Mouse (Mus musculus) lung, postnatal 0 days (tissue): Measurements from ENCODE around the gene Ap2s1. TPM values are rescaled to one million over a fixed set of nuclear protein-coding genes. Genes with fewer than 3 reads are reported as not detected.
A peak's percentile ranks its signal among the peaks of the same experiment; 100 is the strongest.

Experiments
- ATAC-seq: fragments of 200-750 bp; cut with Nextera tagmentation; 2 replicates; pipeline ENCODE4 v1.8.0; 2017; ENCODE audit warnings: moderate library complexity
- DNase-seq: peaks from one replicate; pipeline ENCODE4 v3.0.0-alpha.2; 2016; ENCODE audit warnings: low spot score
- H3K27ac ChIP-seq: fragments of 300-500 bp; sonication (generic); 2 replicates; pipeline ENCODE4 v1.5.1; 2014; ENCODE audit warnings: antibody characterized with exemption, mild to moderate bottlenecking, low read length, mixed read lengths
- H3K27me3 ChIP-seq: fragments of 300-500 bp; sonication (generic); replicated peaks from 2 replicates; pipeline ENCODE4 v1.6.1; 2014; ENCODE audit warnings: low read length, mixed read lengths; ENCODE audit not compliant: insufficient read depth
- H3K36me3 ChIP-seq: fragments of 300-500 bp; sonication (generic); 2 replicates; pipeline ENCODE4 v1.6.1; 2014; ENCODE audit warnings: low read length, mixed read lengths; ENCODE audit not compliant: insufficient read depth
- H3K4me1 ChIP-seq: fragments of 300-500 bp; sonication (generic); 2 replicates; pipeline ENCODE4 v1.6.1; 2014; ENCODE audit warnings: antibody characterized with exemption, low read depth, low read length, mixed read lengths; ENCODE audit not compliant: insufficient read depth
- H3K4me2 ChIP-seq: fragments of 300-500 bp; sonication (generic); replicated peaks from 2 replicates; pipeline ENCODE4 v1.6.1; 2014; ENCODE audit warnings: low read depth, mild to moderate bottlenecking, low read length, moderate library complexity, mixed read lengths
- H3K4me3 ChIP-seq: fragments of 300-500 bp; sonication (generic); 2 replicates; pipeline ENCODE4 v1.5.1; 2014; ENCODE audit warnings: low read depth, low read length
- H3K9ac ChIP-seq: fragments of 300-500 bp; sonication (generic); replicated peaks from 2 replicates; pipeline ENCODE4 v1.6.1; 2014; ENCODE audit warnings: low read depth, mild to moderate bottlenecking
- H3K9me3 ChIP-seq: fragments of 300-500 bp; sonication (generic); 2 replicates; pipeline ENCODE4 v1.6.1; 2016; ENCODE audit warnings: low read length, mixed read lengths
- CTCF ChIP-seq: IDR thresholded peaks from 2 replicates; pipeline ENCODE4 v1.5.1; 2016; ENCODE audit warnings: antibody characterized with exemption, mild to moderate bottlenecking
- EP300 ChIP-seq: IDR thresholded peaks from 2 replicates; pipeline ENCODE4 v1.6.1; 2016; ENCODE audit warnings: antibody characterized with exemption, mild to moderate bottlenecking, control low read depth
- WGBS: fragments of 180-500 bp; shearing (Covaris S2); extraction: QIAGEN DNeasy Blood & Tissue Kit; methylation state at CpG from one replicate; pipeline ENCODE4 v1.1.7; 2014; 5-methylcytosine and 5-hydroxymethylcytosine counted together
- polyA plus RNA-seq: library from polyadenylated mRNA; unstranded; fragments of >200 nt; fragmentation: Nextera tagmentation; extraction: Ambion mirVana; gene quantifications from 2 replicates; pipeline ENCODE4 v1.2.1, GENCODE M21; 2015

Gene Ap2s1
- polyA plus RNA-seq, 1 experiment from 2014 or later: 261 TPM

GRCm38 (mm10) chr7:16783758-16784415 is 45.7 kb downstream of the Ap2s1 start:
- H3K4me3 ChIP-seq: peak overlapping the region; percentile 76
- peak; percentile 92 for DNase-seq
- 26% methylated on average over 17 of the region's 17 CpGs for WGBS
- H3K4me1 ChIP-seq: peaks cover 3% of the 10 kb centered on the region; the same call in 1 of the 2 replicates
- H3K27ac ChIP-seq: peak overlapping the region; percentile 85
- no peaks in the 10 kb centered on the region for H3K9me3 ChIP-seq
- H3K4me2 ChIP-seq: peak overlapping the region; percentile 97
- H3K27me3 ChIP-seq: no peaks in the 10 kb centered on the region
- peaks cover 3% of the 10 kb centered on the region for H3K36me3 ChIP-seq
- peak overlapping the region; percentile 29; the same call in 1 of the 2 replicates for H3K9ac ChIP-seq
- TF ChIP-seq EP300: peak; percentile 67
- TF ChIP-seq CTCF: no peak
- peak; percentile 58 for ATAC-seq

GRCm38 (mm10) chr7:16784498-16784976 is 46.3 kb downstream of the Ap2s1 start:
- WGBS: 64% methylated on average over 10 of the region's 10 CpGs
- ATAC-seq (peak; percentile 40), DNase-seq (peak; percentile 86)
- Histone ChIP-seq H3K4me2 (peak overlapping the region; percentile 97), H3K9ac (no peak overlapping the region; the same call in 1 of the 2 replicates), H3K27ac (peak overlapping the region; percentile 85), H3K4me1 (peaks cover 3% of the 10 kb centered on the region; the same call in 1 of the 2 replicates), H3K4me3 (peak overlapping the region; percentile 76), H3K9me3 (no peaks in the 10 kb centered on the region), H3K27me3 (no peaks in the 10 kb centered on the region), H3K36me3 (peaks cover 3% of the 10 kb centered on the region)
- TF ChIP-seq CTCF (no peak), EP300 (no peak)

- no peak for DNase-seq
Observed at GRCm38 (mm10) chr7:16785541-16786083, 47.4 kb downstream of the Ap2s1 start.

GRCm38 (mm10) chr7:16792316-16792715 is 54.1 kb downstream of the Ap2s1 start:
- H3K4me1 ChIP-seq: peaks cover 6% of the 10 kb centered on the region; the same call in 1 of the 2 replicates
- H3K9me3 ChIP-seq: no peaks in the 10 kb centered on the region
- ATAC-seq: peak; percentile 91
- DNase-seq: peak; percentile 93
- H3K36me3 ChIP-seq: peaks cover 12% of the 10 kb centered on the region; the same call in 1 of the 2 replicates
- 17% methylated on average over 5 of the region's 5 CpGs for WGBS
- no peak overlapping the region for H3K9ac ChIP-seq
- TF ChIP-seq EP300 (peak; percentile 97), CTCF (no peak)
- no peaks in the 10 kb centered on the region for H3K27me3 ChIP-seq
- peak overlapping the region; percentile 86 for H3K27ac ChIP-seq
- H3K4me2 ChIP-seq: 0 out of 2 replicates have a peak overlapping the region, but pooled peaks have one; percentile 17
- H3K4me3 ChIP-seq: no peak overlapping the region

More at GRCm38 (mm10) chr7:16785541-16786083, 47.4 kb downstream of the Ap2s1 start:
- H3K9ac ChIP-seq: no peak overlapping the region
- H3K27ac ChIP-seq: no peak overlapping the region
- H3K4me2 ChIP-seq: no peak overlapping the region
- no peak for ATAC-seq
- no peaks in the 10 kb centered on the region for H3K27me3 ChIP-seq
- TF ChIP-seq EP300: no peak
- TF ChIP-seq CTCF: no peak
- H3K4me3 ChIP-seq: no peak overlapping the region
- 87% methylated on average over 8 of the region's 8 CpGs for WGBS
- peaks cover 8% of the 10 kb centered on the region for H3K36me3 ChIP-seq
- H3K9me3 ChIP-seq: no peaks in the 10 kb centered on the region
- peaks cover 3% of the 10 kb centered on the region; the same call in 1 of the 2 replicates for H3K4me1 ChIP-seq

- no peak overlapping the region for H3K9ac ChIP-seq
- H3K4me3 ChIP-seq: peak overlapping the region; percentile 13; the same call in 1 of the 2 replicates
- H3K9me3 ChIP-seq: no peaks in the 10 kb centered on the region
- 62% methylated on average over 19 of the region's 19 CpGs for WGBS
- peaks cover 15% of the 10 kb centered on the region; the same call in 1 of the 2 replicates for H3K36me3 ChIP-seq
- TF ChIP-seq CTCF (no peak), EP300 (peak; percentile 72; the same call in 1 of the 2 replicates)
- peak; percentile 81 for ATAC-seq
- peak overlapping the region; percentile 84 for H3K27ac ChIP-seq
- H3K4me1 ChIP-seq: peaks cover 6% of the 10 kb centered on the region; the same call in 1 of the 2 replicates
- DNase-seq: peak; percentile 84
- H3K27me3 ChIP-seq: no peaks in the 10 kb centered on the region
- peak overlapping the region; percentile 33; the same call in 1 of the 2 replicates for H3K4me2 ChIP-seq
Observed at GRCm38 (mm10) chr7:16793010-16793725, 55.0 kb downstream of the Ap2s1 start.

GRCm38 (mm10) chr7:16794886-16795285 is 56.7 kb downstream of the Ap2s1 start:
- TF ChIP-seq CTCF (no peak), EP300 (no peak)
- peaks cover 13% of the 10 kb centered on the region; the same call in 1 of the 2 replicates for H3K36me3 ChIP-seq
- no peak overlapping the region for H3K9ac ChIP-seq
- ATAC-seq (no peak), DNase-seq (no peak)
- H3K4me3 ChIP-seq: no peak overlapping the region
- H3K27me3 ChIP-seq: no peaks in the 10 kb centered on the region
- WGBS: 72% methylated on average over 5 of the region's 5 CpGs
- H3K9me3 ChIP-seq: no peaks in the 10 kb centered on the region
- no peak overlapping the region for H3K27ac ChIP-seq
- no peak overlapping the region for H3K4me2 ChIP-seq
- peaks cover 6% of the 10 kb centered on the region; the same call in 1 of the 2 replicates for H3K4me1 ChIP-seq

Other genes starting within 250 kb of the Ap2s1 start
- gene Arhgap35, start 123.4 kb upstream of the Ap2s1 start, polyA plus RNA-seq: 8.2 and 10.9 TPM in 2 replicates
- not detected in 2 replicates for gene Ceacam15, start 62.7 kb upstream of the Ap2s1 start, polyA plus RNA-seq
- not detected in 2 replicates for gene Ceacam9, start 16.5 kb upstream of the Ap2s1 start, polyA plus RNA-seq
- gene Slc1a5, start 42.9 kb downstream of the Ap2s1 start, polyA plus RNA-seq: 176 and 178 TPM in 2 replicates
- gene Strn4, start 77.5 kb downstream of the Ap2s1 start, polyA plus RNA-seq: 57.7 and 60.7 TPM in 2 replicates
- gene Fkrp, start 78.3 kb downstream of the Ap2s1 start, polyA plus RNA-seq: 22.3 and 23.5 TPM in 2 replicates
- 26.1 and 29.0 TPM in 2 replicates for gene Prkd2, start 104.5 kb downstream of the Ap2s1 start, polyA plus RNA-seq
- gene Dact3, start 136.9 kb downstream of the Ap2s1 start, polyA plus RNA-seq: 4.2 and 4.3 TPM in 2 replicates
- 5.2 and 6.6 TPM in 2 replicates for gene Gng8, start 153.4 kb downstream of the Ap2s1 start, polyA plus RNA-seq
- gene Ptgir, start 168.1 kb downstream of the Ap2s1 start, polyA plus RNA-seq: 2.0 and 2.4 TPM in 2 replicates
- 61.7 and 63.6 TPM in 2 replicates for gene Calm3, start 185.7 kb downstream of the Ap2s1 start, polyA plus RNA-seq
- gene Pnmal2, start 206.3 kb downstream of the Ap2s1 start, polyA plus RNA-seq: 1.9 and 2.0 TPM in 2 replicates
- gene Pnmal1, start 221.3 kb downstream of the Ap2s1 start, polyA plus RNA-seq: 0.04 TPM in 1 of 2 replicates, not detected in the other
- gene Gm42372, start 244.7 kb downstream of the Ap2s1 start, polyA plus RNA-seq: 0.02 and 0.04 TPM in 2 replicates